Mouse (Mus musculus) adrenal gland, postnatal 25 days (tissue): ENCODE measurements at regions not wholly inside any gene's neighbourhood (a gene's known extent, or its start where the extent isn't known, plus 50 kb on each side); places are given as distances from the start of the nearest gene placed in this dataset.
"Not testable (repeated sequence)": the region's sequence is repeated elsewhere in the genome, so short reads cannot be mapped to it uniquely, and the experiment has no call there.

Experiments
- DNase-seq: peaks from one replicate; pipeline ENCODE4 v3.0.0; 2021; ENCODE audit warnings: mixed read lengths

DNA sequence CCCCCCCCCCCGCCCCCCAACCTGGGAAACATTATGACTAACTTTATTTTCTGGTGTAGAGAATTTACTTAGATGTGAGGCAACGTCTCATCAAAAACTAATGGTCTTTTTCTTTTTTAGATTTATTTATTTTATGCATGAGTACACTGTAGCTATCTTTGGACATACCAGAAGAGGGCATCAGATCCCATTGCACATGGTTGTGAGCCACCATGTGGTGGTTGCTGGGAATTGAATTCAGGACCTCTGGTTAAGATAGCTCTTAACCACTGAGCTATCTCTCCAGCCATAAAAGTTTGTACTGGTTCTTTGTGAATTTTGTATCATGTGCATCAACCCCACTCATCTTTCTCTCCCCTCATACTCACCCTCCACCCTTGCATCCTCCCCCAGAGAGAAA is 847.3 kb downstream of the Robo1 start:
- DNase-seq = no peak

DNA sequence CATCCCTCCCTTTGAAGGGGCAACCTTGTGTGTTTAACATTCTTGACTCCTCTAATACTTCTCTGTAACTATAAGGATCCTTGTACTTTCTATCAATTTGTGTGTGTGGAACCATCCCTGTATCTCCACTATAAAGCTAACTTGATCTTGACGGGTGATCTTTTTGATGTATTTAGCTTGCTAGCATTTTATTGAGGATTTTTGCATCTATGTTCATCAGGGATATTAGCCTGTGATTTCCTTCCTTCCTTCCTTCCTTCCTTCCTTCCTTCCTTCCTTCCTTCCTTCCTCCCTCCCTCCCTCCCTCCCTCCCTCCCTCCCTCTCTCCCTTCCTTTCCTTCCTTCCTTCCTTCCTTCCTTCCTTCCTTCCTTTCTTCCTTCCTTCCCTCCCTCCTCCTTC is 819.8 kb downstream of the Robo1 start:
- not testable (repeated sequence) for DNase-seq

DNA sequence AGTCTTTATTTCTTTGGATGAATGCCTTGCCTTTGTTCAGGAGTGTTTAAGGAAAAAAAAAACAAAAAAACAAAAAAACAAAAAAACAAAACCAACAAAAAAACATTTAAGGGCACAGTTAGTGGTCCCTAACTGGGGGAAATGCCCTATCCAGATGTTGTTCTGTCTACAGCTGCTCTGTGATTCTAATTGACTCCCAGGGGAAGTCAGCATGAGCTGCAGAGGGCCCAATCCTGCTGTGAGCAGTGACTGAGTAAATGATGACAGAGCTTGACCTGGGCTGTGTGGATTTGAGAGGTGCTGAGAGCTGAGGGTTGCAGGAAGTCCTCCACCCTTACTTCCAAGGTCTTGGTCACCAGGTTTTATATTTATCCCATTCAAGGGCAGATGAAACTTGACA is 812.5 kb downstream of the Robo1 start:
- DNase-seq = no peak

DNA sequence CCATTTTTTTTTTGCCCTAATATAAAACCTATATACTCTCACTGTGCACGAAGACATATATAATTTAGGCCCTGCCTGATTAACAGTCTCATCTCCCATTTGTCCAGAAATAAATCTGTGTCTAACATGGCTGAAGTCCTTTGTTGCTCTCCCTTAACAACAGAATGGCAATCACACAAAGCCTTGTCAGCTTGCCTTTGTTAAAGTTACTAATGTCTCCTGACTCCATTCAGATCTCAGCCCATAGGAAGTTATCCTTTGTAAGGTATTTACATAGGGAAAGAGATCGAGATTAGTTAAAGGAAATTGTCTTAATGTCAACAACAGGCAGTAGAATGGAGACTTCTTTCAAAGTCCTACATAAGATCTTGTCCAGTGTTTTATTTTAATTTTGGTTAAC is 809.2 kb downstream of the Robo1 start:
- no peak for DNase-seq

DNA sequence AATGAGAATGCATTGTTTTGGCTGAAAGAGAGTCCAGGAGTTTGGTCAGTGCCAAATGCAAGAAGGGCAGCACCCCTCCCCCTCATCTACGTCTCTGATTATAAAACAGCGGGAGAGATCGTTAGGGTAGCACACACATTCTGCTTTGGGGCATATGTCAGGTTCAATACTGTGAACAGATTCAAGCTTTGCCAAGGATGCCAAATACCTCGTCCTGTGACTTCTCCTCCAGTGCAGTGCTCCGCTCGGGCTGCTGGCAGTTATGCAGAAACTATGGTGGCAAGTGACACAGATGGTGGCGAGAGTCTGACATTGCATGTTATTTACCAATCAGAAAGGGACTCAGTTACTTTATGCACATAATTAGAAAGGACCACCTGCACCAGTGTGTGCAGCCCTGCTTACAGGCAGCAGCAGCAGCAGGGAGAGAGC is 799.9 kb downstream of the Robo1 start:
- DNase-seq = no peak

DNA sequence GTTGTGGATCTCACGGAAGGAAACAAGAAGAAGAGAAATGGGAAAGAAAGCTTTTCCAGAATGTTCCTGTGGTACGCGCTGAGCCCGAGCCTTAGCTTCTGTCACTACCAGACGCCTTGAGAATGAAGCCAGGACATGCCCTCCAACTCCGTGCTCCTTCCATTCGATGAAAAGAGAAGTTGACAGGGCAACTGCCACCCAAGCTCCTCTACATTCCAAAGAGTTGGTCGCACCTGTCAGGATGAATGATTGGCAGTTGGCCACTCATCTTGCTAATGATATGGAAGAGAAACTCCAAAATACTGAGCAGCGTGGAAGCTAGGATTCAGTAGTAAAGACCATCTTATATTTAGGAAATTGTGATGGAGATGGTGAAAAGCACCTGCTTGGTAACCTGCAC is 799.5 kb downstream of the Robo1 start:
- DNase-seq = no peak

DNA sequence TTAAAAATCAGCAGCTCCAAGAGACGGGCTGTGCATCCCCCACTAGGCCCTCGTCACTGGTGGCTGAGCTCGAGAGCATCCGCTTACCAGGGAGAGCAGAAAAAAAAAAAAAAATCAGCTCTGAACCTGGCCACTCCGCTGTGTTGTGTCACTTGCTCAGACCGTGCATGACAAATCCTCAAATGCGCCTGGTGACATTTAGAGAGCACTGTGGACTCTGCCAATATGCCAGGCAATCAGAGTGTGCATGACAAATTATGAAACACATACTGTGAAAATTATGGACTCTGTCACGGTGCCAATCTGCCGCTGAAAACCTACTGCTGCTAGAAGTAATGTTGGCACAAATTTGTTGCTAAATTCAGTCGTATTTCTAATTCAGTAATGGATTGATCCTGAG is 797.4 kb downstream of the Robo1 start:
- peak; percentile 43 for DNase-seq

DNA sequence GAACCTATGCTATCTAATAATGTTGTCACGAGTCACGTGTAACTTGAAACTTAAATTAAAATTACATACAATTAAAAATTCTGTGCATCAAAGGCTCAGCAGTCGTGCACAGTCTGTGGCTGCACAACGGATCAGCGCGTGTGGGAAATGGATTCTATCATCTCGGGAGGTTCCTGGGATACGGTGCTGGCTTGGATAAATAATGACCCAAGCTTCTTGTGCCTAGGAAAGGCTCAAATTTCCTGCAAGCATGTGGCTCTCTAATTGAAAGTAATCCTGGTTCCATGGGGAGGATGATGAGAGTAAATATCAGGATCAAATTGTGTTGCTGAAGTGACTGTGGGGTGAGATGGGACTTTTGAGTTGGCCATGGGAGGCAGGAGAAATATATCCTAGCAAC is 792.2 kb downstream of the Robo1 start:
- no peak for DNase-seq

DNA sequence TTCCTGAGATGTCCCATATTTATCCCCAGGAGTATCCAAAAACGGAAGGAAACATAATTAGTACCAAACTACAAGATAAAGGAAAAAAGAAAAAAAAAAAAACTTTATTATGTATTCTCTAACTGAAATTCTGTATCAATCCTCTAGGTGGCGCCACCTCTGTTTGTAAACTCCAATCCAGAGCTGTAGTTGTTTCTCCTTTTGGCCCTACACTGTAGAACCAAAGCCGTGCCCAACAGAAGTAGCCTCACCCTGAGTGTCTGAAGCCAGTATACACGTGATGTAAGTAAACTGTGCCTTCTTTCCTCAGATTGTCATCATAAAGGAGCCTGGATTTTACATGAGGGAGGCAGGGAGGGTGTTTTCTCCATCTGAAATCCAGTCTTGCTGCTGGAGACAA is 790.7 kb downstream of the Robo1 start:
- DNase-seq = no peak

DNA sequence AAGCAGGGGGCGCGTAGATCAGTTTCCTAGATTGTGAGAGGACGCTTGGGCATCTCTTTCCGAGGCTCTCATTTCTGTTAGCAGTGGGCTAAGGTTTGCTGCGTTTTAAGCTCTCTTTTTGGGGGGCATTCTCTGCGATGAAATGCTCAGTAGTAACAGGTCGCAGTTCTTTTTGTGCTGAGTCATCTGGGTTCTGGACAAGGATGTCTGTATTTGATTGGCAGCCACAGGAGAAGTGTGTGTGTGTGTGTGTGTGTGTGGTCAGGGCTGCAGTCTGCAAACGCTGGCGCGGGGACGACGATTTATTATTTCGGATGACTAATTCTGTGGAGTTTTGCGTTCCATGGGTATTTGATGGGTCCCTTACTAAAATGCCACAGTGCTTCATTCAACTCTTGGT is 789.1 kb downstream of the Robo1 start:
- peak; percentile 44 for DNase-seq

DNA sequence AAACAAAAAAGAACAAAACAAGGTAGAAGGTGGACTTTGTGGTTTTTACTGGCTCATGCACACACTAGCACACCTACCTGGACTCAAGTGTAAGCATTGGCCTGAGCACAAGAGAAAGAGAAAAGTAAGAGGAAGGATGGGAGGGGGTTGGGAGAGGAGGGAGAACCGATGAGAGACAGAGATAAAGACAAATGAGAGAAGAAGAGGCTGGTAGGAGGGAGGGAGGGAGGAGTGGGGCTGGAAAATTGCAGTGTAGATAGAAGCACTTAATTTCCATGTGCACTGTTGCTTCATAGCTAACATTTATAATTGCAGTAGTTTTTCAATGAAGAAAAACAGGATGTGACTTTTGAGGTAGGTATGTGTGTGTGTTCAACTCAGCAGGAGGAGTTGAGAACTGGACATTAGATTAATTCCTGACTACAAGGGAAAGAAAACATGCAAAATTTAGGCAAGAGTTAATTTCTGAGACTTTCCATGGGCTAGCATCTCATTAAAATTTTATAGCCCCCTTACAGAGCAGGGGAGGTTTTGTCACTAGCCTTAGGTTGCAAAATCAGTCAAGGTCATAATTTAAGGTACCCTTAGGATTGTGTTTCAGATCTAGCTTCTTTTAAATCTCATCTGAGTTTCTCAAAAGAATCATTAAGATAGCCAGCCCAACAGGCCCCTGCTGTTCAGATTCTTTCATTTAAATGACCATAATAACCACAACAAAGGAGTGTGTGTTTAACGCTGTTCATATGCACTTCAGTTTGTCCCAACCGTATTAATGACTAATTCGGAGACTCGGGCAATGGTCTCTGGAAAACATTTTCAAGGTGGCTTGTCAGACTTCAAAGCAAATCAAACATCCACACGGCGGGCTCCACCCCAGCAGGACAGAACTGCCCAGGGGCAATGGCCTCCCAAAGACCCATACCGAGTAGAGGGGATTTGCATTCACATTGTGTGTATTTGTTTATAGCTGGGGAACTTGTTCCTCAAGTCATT is 788.3 kb downstream of the Robo1 start:
- DNase-seq = no peak
